Mouse (Mus musculus) ZHBTc4 (cell line): ENCODE results near the gene Nxph1.

Experiments
- DNase-seq: peaks from one replicate; pipeline ENCODE4 v3.0.0-alpha.2; 2011; ENCODE audit warnings: low read depth, low spot score

The Nxph1 gene

GRCm38 (mm10) chr6:8948131-8948470 lies at the start of gene Nxph1:
Gene Nxph1, plus strand, starts transcription at chr6:8948431.
- DNase-seq: no peak

GRCm38 (mm10) chr6:8900021-8900728 lies 48.1 kb upstream of the Nxph1 start:
- no peak for DNase-seq

DNA sequence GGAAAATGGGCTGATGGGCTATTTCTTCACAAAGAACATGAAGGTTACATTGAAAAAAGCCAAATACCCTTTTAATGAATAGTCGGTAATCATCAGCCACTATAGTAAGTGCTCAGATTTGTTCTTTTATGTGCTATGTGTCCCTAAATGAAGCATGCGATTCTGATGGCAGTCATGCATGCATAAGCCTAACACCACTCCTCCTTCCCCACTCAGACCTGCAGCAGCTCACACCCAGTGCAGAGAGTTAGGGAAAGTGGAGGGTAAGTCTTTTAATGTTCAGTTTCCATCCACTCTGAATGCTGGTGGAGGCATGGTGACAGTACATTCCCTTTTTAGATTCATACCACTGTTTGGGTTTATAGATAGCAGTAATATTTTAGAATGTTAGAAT lies 47.5 kb upstream of the Nxph1 start:
- no peak for DNase-seq

DNA sequence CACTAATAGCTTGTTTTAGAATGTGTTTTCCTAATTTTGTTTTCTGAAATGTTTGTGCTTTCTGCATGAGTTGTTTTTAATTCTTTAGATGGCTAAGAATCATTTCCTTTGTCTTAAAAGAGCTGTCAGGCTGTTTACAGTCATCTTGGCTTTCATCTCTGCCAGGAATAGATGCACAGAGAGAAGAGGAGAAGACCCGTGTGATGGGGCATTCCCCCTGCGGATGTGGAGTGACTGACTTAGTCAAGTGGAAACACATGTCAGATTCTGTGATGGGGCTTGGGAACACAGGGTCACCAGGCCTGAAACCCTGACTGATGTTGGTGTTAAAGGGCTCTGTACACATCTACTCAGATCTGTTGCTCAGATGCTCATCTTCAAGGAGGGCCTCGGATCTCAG lies 40.3 kb upstream of the Nxph1 start:
- no peak for DNase-seq

GRCm38 (mm10) chr6:8913404-8913803 lies 34.8 kb upstream of the Nxph1 start:
- DNase-seq: no peak

DNA sequence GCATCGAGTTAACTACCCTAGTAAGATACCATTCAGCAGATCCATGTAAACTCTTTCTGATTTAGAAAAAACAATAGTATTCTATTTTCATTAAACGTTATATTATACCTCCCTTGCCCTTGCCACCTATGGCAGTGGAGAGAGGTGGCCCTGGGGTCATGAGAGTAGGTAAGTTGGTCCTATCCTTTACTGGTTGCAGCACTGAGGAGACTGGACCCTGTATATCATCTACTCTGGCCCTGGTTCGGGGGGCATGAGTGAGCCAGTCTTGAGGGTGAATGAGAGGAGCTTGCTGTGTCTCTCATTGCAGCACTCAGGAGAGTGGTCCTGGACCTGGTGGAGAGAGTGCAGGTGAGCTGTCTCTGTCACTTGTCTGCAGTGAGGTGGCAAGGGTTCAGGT lies 33.5 kb upstream of the Nxph1 start:
- DNase-seq: no peak

DNA sequence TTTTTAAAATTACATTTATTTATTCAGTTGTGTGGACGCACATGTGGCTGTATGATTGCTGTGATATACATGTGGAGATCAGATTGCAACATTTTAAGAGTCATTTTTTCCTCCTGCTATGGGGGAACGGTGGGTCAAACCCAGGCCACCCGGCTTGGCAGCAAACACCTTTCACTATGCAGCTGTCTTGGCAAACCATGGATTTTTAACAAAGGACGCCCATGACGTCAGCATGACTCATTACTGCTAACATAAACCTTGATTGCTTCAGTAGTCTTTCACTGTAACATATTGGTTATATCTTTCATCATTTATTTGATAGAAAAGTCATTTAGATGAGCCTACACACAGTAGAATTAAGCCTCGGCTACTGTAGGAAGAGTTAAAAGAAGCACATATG lies 23.8 kb upstream of the Nxph1 start:
- DNase-seq: no peak

- DNase-seq: no peak
Observed at GRCm38 (mm10) chr6:8935241-8935640, 13.0 kb upstream of the Nxph1 start.

- DNase-seq: peak; percentile 67
Observed at GRCm38 (mm10) chr6:8935705-8936104, 12.5 kb upstream of the Nxph1 start.

DNA sequence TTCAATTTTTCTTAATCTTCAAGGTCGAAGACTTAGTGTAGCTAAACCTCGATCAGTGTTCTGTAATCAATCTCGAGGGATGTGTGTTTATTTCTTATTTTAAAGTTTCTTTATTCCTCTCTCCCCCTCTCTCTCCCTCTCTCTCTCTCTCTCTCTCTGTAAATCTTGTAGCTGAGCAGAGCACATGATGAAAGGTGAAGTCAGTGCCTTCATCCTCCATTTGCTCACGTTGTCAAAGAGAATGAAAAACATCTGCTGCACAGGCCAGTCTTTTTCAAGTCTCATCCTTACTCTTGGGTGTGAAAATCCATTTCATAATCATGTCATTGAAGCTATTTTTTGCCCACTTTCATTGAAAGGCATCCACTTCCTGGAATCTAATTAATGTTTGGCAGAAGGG lies 12.1 kb upstream of the Nxph1 start:
- no peak for DNase-seq

DNA sequence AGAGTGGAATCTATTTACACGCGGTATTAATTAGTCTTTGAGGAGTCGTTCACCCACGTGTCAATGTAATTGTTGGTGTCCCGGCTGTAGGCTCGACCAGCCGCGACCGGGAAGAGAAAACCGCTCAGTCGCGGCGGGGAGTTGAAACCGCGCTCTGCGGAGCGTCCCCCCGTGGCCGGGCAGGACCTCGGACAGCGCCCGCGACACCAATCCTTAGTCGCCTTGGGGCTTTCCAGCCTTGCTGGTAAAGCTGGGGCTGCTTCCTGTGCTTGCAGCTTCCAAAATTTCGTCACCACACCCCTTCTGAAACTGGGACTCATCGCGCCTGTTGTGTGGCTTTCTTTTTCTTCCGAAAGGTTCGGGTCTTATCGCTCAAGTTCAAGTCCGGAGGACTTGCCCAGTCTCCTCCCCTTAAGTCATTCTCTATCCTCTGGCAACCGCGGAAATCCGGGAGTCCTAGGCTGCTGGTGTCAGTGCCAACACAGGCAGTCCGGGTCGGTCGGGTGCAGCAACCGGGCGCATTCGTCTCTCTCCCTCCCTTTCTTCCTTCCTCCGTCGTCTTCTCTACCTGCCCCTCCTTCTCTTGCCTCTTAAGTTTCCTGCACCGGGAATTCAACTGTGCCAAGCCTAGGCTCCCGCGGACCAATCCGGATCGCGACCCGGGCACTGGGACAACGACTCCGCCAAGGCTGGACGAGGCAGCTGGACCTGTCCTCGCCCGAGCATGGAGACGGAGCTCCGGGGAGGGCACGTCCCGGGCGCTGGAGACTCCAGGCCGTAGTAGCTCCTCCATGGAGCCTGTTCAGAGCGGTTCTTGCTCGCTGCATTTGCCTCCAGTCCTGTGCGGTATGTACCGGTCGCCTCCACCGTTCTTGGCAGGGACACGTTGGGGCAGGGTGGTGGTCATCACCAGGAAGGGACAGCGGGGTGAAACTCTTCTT lies 510 bp downstream of the Nxph1 start:
- DNase-seq: peak; percentile 87

DNA sequence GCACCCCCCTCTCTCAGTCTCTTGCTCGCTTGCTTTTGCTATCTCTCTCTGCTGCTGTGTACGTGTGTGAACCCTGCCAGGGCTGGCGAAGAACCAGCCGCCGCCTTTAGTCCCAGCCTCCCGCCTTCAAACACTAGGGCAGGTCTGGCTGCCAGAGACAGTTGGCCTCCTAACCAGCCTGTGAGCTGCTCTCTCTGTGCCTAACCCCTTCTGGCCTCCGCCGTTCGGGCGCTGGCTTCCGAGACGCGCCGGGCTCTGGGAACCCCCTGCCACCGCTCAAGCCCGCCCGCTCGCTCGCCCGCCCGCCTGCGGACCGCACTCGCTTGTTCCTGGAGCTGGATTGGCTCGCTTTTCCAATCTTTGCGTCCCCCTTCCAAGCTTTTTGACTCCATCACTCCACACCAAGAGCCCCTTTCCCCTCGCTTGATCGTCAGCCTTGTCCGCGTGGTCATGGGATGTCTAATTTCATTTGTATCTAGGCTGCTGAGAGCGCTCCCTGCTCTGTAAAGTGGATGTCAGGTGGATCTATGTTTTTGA lies 1.5 kb downstream of the Nxph1 start:
- peak; percentile 46 for DNase-seq

- DNase-seq: peak; percentile 6
Observed at GRCm38 (mm10) chr6:8950611-8951325, 2.5 kb downstream of the Nxph1 start.

DNA sequence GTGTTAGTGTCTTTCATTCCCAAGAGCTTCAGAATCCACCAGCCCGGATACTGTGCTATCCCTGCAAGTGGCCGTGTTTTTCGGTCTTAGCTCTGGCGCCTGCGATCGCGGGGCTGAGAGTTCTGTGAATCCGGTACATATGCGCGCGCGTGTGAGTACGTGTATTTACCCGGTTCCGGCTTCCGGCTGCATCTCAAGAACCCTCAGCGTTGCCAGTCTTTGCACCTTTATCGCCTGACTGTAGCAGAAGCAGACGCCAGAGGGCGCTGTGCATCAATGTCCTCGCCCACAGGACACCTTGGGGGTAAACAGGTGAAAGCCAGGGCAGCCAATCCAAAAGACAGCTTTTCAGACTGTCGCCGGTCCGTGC lies 3.1 kb downstream of the Nxph1 start:
- DNase-seq: peak; percentile 92

- no peak for DNase-seq
Observed at GRCm38 (mm10) chr6:8951884-8952590, 3.8 kb downstream of the Nxph1 start.

GRCm38 (mm10) chr6:8955817-8956529 lies 7.7 kb downstream of the Nxph1 start:
- peak; percentile 33 for DNase-seq

DNA sequence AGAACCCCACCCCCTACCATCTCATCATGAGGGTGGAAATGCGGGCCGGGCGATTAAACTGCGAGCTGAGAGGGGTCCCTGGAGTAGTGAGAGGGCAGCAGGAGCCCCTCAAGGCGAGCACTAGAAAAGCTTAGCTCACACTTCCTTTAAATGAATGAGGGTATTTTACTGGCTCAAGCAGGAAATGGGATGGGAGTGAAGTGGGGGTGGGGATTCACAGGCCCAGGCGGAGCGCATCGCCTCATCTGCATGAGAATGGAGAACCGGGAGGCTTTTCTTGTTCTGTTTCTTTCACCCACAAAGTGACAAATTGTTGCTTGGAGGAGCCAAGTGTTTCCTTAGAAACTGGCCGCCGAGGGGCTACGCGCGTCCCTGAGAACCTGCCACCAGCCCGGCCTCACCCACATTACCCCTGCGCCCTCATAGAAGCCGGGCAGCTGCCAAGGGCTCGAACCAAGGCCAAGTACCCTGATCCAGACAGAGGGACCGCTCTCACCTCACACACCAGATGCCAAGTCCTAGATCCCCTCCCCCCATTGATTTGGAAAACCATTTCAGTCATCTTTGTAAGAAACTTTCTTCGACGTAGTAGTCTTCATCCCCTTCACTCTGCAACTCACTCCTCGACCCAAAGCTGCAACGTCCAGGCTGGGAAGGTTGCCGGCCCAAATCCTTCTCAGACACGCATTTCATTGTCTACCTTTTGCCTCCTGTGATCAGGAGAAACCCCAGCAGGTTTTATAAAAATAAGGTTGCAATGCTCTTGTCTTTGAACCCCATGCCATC lies 8.7 kb downstream of the Nxph1 start:
- peak; percentile 93 for DNase-seq

DNA sequence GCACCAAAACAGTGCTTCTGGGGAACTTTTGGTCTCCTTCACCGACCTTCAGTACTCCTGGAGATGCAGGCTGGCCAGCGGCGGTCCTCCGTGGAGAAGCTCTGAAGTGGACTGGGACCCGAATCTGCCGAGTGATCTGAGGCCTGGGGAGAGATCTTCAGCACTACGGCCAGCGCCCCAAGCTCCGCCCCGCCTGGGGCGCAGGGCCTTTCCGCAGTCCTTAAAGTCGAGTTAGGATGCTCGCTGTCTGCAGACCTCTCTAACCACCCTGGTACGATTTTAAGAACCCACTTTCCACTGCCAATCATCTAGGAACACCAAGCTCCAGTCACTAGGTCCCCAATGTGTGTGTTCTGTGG lies 9.3 kb downstream of the Nxph1 start:
- DNase-seq: peak; percentile 84

GRCm38 (mm10) chr6:8958081-8958919 lies 10.1 kb downstream of the Nxph1 start:
- DNase-seq: peak; percentile 55
